Mouse (Mus musculus) layer of hippocampus, adult 2 months (tissue): ENCODE results near the gene Ppm1a. TPM values are rescaled to one million over a fixed set of nuclear protein-coding genes. Genes with fewer than 3 reads are reported as not detected.

Experiments used
- DNase-seq, 2 experiments: peaks; one replicate each; pipeline ENCODE4 v3.0.0; 2022; ENCODE audit warnings: low spot score in 2 of 2
- H3K27ac ChIP-seq: fragments of 200-600 bp; 2 replicates; pipeline ENCODE4 v1.8.1; 2022
- H3K4me3 ChIP-seq: fragments of 200-600 bp; 2 replicates; pipeline ENCODE4 v1.8.1; 2022; ENCODE audit warnings: mild to moderate bottlenecking
- CTCF ChIP-seq: fragments of 200-600 bp; conservative IDR thresholded peaks from 2 replicates; pipeline ENCODE4 v1.8.1; 2022; ENCODE audit warnings: antibody characterized with exemption, mild to moderate bottlenecking, moderate library complexity
- total RNA-seq, 2 experiments: library from RNA; stranded (reverse); gene quantifications; 2 replicates each; pipeline ENCODE4 v1.2.3; 2021

Gene Ppm1a
- total RNA-seq, 2 experiments from 2014 or later: 244 to 254 TPM

DNA sequence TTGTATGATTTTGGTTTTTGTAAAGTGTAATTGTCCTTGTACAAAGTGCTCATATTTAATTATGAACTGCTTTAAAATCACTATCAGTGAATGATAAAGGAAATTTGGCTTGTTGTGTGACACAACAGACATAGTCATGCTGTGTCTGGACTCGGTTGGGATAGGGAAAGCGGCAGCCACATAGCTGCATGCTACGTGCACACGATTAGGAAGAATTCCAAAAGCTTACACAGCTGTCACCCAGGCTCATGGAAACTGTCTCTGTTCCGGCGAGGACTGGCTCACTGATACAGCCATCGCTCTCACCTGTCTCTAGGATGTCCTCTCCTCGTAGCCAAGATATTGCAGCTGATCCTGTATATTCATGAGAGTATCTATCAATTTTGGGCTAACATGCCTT is 36.7 kb downstream of the Ppm1a start:
- Histone ChIP-seq H3K4me3 (peak overlapping the region; percentile 31; the same call in 1 of the 2 replicates), H3K27ac (peak overlapping the region; percentile 87)
- no peak for TF ChIP-seq CTCF
- DNase-seq: no peak

DNA sequence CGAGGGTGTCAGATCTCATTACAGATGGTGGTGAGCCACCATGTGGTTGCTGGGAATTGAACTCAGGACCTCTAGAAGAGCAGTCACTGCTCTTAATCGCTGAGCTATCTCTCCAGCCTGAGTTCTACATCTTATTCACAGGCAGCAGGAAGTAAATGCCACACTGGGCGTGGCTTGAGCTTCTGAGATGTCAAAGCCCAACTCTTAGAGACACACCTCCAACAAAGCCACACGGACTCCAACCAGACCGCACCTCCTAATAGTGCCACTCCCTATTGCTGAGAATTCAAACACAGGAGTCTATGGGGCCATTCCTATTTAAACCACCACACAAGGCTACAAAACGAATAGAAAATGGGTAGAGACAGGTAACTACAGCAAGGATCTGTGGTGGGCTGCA is 52.5 kb downstream of the Ppm1a start:
- Histone ChIP-seq H3K27ac (no peak overlapping the region), H3K4me3 (no peak overlapping the region)
- no peak for TF ChIP-seq CTCF
- no peak for DNase-seq

GRCm38 (mm10) chr12:72811588-72811987 is 54.3 kb downstream of the Ppm1a start:
- TF ChIP-seq CTCF: no peak
- Histone ChIP-seq H3K4me3 (no peak overlapping the region), H3K27ac (no peak overlapping the region)
- DNase-seq: no peak

DNA sequence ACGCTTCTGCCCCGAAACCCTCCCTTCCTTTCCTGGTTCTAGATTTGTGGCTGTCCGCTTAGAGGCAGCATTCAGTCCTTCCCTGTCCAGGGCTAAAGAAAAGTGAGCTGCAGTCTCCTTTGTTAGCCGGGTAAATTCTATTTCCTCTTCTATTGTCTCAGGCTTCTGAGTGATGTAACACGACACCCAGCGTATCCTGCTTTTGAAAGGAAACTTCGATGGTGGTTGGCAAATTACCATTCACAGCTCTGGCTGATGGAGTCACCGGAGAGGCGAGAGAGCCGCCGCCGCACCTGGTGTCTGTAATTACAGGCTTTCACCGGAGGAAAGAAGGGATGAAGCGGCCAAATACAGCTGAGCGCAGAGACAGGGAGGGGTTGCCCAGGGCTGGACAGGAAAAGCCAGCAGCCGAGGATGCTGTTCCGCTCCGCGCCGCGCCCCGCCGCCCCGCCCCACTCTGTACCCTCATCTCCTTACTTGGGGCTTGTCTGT is 63.7 kb downstream of the Ppm1a start:
- TF ChIP-seq CTCF: no peak
- DNase-seq: no peak
- no peak overlapping the region for H3K27ac ChIP-seq
- peak overlapping the region; percentile 56 for H3K4me3 ChIP-seq

GRCm38 (mm10) chr12:72821589-72821988 is 64.3 kb downstream of the Ppm1a start:
- Histone ChIP-seq H3K27ac (no peak overlapping the region), H3K4me3 (peak overlapping the region; percentile 56; the same call in 1 of the 2 replicates)
- no peak for TF ChIP-seq CTCF
- no peak for DNase-seq

DNA sequence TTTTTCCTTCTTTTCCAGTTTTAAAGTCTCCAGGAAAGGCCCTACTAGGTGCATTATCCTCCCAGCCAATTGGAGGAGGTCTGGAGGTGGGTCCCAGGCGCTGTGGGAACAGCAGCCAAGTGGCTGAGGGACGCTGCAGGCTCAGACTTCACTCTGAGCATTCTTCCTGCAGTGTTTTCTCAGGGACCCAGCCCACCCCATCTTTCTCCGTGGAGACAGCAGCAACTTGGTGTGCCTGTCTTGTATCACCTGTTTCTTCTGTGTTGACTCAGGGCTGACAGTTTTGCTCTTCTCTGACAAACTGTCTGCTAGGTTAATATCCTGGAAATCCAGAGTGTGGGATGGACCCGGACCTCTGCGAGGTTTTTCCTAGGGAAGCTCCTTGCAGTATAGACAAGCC is 68.4 kb downstream of the Ppm1a start:
- no peak for TF ChIP-seq CTCF
- no peak for DNase-seq
- Histone ChIP-seq H3K27ac (no peak overlapping the region), H3K4me3 (no peak overlapping the region)

DNA sequence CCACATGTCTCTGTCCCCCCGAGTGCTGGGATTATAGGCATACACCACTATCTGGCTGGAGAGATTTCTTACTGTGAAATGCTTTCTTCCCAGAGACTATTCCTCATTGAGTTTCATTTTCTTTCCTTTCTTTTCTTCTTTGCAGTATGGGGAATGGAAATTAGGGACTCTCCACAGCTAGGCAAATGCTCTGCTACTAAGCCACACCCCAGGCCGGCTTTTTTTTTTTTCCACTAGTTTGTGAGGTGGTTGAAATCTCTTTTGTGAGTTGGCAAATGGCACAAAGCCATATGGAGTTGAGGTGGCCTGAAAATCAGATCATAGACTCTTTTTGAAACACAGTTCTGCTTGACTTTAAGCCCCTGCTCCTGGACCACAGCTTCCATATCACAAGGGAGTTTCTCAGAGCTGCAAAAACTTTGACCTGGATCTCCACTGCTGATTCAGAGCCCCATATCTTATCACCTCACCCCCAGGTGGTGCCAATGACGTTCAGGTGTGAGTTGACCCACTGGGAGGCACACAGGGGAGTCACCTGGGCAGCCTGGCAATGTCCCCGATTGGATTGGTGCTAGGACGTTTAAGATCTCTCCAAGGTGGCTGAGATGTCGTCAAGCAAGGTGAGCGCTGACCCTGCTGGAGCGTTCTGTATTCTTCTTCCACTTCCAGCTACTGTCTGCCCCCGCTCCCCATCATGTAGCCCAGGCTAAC is 71.7 kb downstream of the Ppm1a start:
- Histone ChIP-seq H3K4me3 (no peak overlapping the region), H3K27ac (no peak overlapping the region)
- no peak for DNase-seq
- TF ChIP-seq CTCF: no peak

DNA sequence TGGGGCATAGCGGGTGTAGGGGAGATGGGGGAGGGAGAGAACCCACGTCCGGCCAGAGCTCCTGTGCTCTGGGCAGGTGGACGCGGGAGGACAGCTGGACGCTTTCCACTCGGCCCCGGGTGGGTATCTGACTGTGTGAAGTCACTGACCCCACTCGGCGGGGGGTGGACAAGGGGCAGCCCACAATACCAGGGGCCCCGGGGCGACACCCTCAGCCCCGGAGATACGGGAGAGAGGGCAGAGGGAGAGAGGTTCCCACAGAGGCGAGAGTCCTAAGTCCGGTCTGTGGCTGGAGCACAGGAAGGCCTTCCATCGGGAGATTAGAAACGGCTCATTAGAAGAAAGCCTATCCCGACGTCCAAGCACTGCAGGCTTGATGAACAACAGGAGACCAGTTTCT is 72.5 kb downstream of the Ppm1a start:
- no peak for TF ChIP-seq CTCF
- Histone ChIP-seq H3K4me3 (no peak overlapping the region), H3K27ac (peak overlapping the region; percentile 54; the same call in 1 of the 2 replicates)
- DNase-seq: no peak

DNA sequence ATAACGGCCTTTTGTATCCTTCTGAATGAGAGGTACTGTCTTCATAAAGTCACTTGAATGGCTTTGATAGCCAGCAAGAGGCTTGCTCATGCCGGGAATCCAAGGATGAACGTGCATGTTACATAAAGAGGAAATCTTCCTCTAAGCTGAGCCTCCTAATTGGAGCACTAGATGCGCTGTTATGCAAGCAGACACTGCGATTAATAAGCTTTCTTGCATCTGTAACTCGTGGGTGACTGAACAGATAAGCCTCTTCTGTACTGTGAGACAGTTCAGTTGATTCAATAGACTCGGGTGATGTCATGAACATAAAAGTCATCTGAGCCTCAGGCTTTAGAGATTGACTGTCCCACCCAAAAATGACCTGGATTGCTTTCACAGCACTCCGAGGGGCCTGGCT is 73.1 kb downstream of the Ppm1a start:
- H3K27ac ChIP-seq: peak overlapping the region; percentile 54; the same call in 1 of the 2 replicates
- TF ChIP-seq CTCF: no peak
- DNase-seq: peak in 1 of 2 experiments; percentile 63
- H3K4me3 ChIP-seq: no peak overlapping the region

- peak; percentile 31 to 40 for DNase-seq
- no peak for TF ChIP-seq CTCF
Measured at GRCm38 (mm10) chr12:72831711-72832432, 74.6 kb downstream of the Ppm1a start.

GRCm38 (mm10) chr12:72834773-72835517 is 77.7 kb downstream of the Ppm1a start:
- DNase-seq: no peak
- peak; percentile 68 for TF ChIP-seq CTCF
- Histone ChIP-seq H3K27ac (no peak overlapping the region), H3K4me3 (no peak overlapping the region)

More at GRCm38 (mm10) chr12:72831711-72832432, 74.6 kb downstream of the Ppm1a start:
- peak overlapping the region; percentile 60; the same call in 1 of the 2 replicates for H3K27ac ChIP-seq
- H3K4me3 ChIP-seq: peak overlapping the region; percentile 52

GRCm38 (mm10) chr12:72835518-72836015 is 78.3 kb downstream of the Ppm1a start:
- H3K27ac ChIP-seq: no peak overlapping the region
- peak; percentile 51 for TF ChIP-seq CTCF
- no peak overlapping the region for H3K4me3 ChIP-seq
- no peak for DNase-seq

GRCm38 (mm10) chr12:72837302-72837701 is 80.0 kb downstream of the Ppm1a start:
- H3K27ac ChIP-seq: no peak overlapping the region
- TF ChIP-seq CTCF: no peak
- DNase-seq: no peak
- no peak overlapping the region for H3K4me3 ChIP-seq
